Mouse (Mus musculus): ENCODE data around the gene Plxna2. TPM values are rescaled to one million over a fixed set of nuclear protein-coding genes. Genes with fewer than 3 reads are reported as not detected.

Gene Plxna2
- polyA plus RNA-seq, 1 experiment from 2014 or later: 23.9 TPM

GRCm38 (mm10) chr1:194704171-194704855 is 86.3 kb downstream of the Plxna2 start:
- Histone ChIP-seq H3K27ac (no peak overlapping the region), H3K4me3 (no peak overlapping the region), H3K27me3 (ENCODE audit: insufficient read depth, poor library complexity, severe bottlenecking) (no peaks in the 10 kb centered on the region), H3K36me3 (peaks cover 19% of the 10 kb centered on the region; the same call in 1 of the 2 replicates), H3K4me1 (replicated peaks) (peaks cover 11% of the 10 kb centered on the region; the same call in 1 of the 2 replicates), H3K9me3 (no peaks in the 10 kb centered on the region)
- 77% methylated on average over 1 of the region's 1 CpGs for WGBS
- DNase-seq (ENCODE audit: low spot score): no peak

DNA sequence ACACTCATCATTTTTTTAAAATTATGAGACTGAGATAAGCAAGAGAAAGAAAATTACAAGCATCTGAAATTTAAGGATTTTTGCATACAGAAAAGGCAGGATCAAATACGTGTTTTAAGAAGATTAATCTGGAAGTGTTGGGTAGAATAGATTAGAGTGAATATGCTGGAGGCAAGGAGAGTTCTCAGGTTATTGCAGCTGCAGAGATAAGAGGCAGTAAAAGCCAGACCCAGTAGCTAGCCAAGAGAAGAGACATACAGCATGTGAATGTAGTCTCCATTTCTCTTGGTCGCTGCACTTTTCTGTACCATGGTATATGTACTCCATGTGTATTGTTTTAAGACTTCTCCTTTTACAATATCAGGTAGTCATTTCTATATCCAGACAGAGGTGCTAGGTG is 88.5 kb downstream of the Plxna2 start:
- no peak for DNase-seq (ENCODE audit: low spot score)
- no peaks in the 10 kb centered on the region for H3K9me3 ChIP-seq
- peaks cover 11% of the 10 kb centered on the region; the same call in 1 of the 2 replicates for H3K4me1 ChIP-seq (replicated peaks)
- peaks cover 23% of the 10 kb centered on the region; the same call in 1 of the 2 replicates for H3K36me3 ChIP-seq
- H3K27ac ChIP-seq: no peak overlapping the region
- WGBS: 82% methylated on average over 2 of the region's 2 CpGs
- H3K4me3 ChIP-seq: no peak overlapping the region
- no peaks in the 10 kb centered on the region for H3K27me3 ChIP-seq (ENCODE audit: insufficient read depth, poor library complexity, severe bottlenecking)

DNA sequence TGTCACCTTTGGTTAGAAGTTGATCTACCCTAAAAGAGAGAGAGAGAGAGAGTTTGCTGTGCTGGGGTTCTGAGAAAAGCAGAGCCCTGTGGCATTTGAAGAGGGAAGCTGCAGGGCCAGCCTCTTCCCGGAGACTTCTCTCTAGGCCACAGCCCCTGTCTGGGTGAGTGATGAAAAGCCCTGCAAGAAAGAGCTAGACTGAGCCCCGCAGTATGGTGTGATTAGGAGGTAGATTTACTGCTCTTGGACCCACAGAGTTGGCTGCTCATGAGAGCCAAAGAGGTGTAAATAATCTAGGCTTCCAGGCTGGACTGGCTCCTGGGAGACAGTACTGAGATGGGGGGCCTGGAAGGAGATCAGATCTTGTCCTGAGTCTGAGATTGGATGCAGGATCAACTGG is 94.4 kb downstream of the Plxna2 start:
- Histone ChIP-seq H3K9me3 (no peaks in the 10 kb centered on the region), H3K4me1 (replicated peaks) (peaks cover 18% of the 10 kb centered on the region), H3K36me3 (peaks cover 33% of the 10 kb centered on the region), H3K27me3 (ENCODE audit: insufficient read depth, poor library complexity, severe bottlenecking) (no peaks in the 10 kb centered on the region), H3K4me3 (no peak overlapping the region), H3K27ac (no peak overlapping the region)
- no peak for DNase-seq (ENCODE audit: low spot score)
- 85% methylated on average over 2 of the region's 2 CpGs for WGBS

DNA sequence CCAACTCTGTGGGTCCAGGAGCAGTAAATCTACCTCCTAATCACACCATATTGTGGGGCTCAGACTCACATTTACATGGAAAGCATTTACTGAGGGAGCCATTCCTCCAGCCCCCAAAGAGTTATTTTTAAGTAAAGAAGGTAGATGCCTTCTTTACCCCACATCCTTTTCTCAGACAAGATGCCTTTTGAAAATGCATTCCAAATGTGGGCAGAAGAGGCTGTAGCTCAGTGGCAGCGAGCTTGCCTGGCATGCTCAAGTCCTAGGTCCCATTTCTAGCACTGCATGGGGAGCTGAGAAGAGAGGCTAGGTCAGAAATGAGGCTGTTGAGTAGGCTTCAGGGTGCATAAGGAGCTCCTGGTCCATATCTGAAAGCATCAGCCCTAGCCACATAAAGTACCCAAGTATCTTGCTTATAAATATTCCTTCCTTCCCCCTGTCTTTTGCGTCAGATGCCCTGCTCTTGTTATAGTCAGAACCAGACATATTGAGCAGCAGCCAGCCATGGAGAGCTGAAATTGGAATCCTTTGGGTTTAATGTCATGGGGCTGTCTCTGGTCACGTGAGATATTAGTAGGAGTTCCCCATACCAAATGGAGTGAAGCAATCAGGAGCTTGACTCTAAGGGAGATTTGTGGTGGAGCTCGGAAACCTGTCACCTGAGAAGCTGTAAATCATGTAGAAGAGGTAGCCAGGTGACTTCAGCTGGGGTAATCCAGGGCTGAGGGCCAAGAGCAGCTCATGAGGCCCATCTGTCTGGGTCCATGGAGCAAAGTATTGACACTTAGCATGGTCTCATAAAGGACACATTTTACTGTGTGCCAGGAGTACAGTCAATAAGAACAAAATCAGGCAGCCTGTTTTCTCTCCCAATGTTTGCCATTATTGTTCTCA is 96.4 kb downstream of the Plxna2 start:
- Histone ChIP-seq H3K27ac (no peak overlapping the region), H3K27me3 (ENCODE audit: insufficient read depth, poor library complexity, severe bottlenecking) (no peaks in the 10 kb centered on the region), H3K36me3 (peaks cover 31% of the 10 kb centered on the region), H3K9me3 (no peaks in the 10 kb centered on the region), H3K4me3 (no peak overlapping the region), H3K4me1 (replicated peaks) (peaks cover 18% of the 10 kb centered on the region)
- DNase-seq (ENCODE audit: low spot score): no peak
- WGBS: 89% methylated on average over 4 of the region's 4 CpGs

DNA sequence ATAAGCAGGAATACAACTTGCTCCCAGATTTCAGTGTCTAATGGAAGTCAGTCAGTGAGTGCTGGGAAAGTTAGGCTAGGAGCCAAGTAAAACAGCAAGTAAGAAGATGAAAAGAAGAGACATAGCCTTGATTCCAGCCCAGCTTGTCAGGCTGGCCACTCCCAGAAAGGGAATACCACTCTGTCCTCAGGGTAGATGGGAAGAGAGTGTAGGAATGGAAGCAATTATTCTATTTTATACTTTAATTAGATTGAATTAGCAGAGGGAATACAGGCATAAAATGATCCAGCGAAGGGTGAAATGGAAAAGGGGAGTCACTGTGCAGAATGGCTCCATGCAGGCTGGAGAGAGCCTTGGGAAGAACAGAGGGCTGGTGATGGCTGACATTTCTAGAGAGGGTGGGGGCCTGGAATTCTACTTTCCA is 99.4 kb downstream of the Plxna2 start:
- 86% methylated on average over 1 of the region's 1 CpGs for WGBS
- Histone ChIP-seq H3K36me3 (peaks cover 21% of the 10 kb centered on the region), H3K4me3 (no peak overlapping the region), H3K4me1 (replicated peaks) (peaks cover 31% of the 10 kb centered on the region), H3K27me3 (ENCODE audit: insufficient read depth, poor library complexity, severe bottlenecking) (no peaks in the 10 kb centered on the region), H3K9me3 (no peaks in the 10 kb centered on the region), H3K27ac (no peak overlapping the region)
- DNase-seq (ENCODE audit: low spot score): no peak

- Histone ChIP-seq H3K9me3 (no peaks in the 10 kb centered on the region), H3K4me1 (replicated peaks) (peaks cover 22% of the 10 kb centered on the region), H3K27me3 (ENCODE audit: insufficient read depth, poor library complexity, severe bottlenecking) (no peaks in the 10 kb centered on the region), H3K4me3 (no peak overlapping the region), H3K27ac (peak overlapping the region; percentile 59; the same call in 1 of the 2 replicates), H3K36me3 (no peaks in the 10 kb centered on the region)
- peak; percentile 34 for DNase-seq (ENCODE audit: low spot score)
- 69% methylated on average over 4 of the region's 4 CpGs for WGBS
These were observed 102.4 kb downstream of the Plxna2 start for GRCm38 (mm10) chr1:194720406-194720805.

DNA sequence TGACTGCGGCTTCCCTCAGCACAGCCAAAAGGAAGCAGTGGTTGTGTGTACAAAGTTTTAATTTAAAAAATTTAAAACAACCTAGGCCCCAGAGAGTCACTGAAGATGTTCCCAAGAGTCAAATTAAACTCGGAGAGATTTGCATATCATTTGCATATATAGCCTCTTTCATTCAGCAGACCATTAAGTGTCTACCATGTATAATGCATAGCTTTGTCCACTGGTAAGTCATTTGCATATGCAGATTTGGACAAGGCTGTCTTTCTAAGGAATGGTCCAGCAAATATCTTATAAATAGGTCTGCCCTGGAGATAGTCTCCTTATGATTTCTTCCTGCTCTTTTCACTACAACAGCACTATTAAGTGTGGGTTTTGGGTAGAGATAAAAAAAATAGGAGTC is 103.2 kb downstream of the Plxna2 start:
- DNase-seq (ENCODE audit: low spot score): no peak
- H3K4me3 ChIP-seq: no peak overlapping the region
- 74% methylated on average over 2 of the region's 2 CpGs for whole genome bisulfite sequencing
- no peaks in the 10 kb centered on the region for H3K9me3 ChIP-seq
- H3K27me3 ChIP-seq (ENCODE audit: insufficient read depth, poor library complexity, severe bottlenecking): no peaks in the 10 kb centered on the region
- peaks cover 26% of the 10 kb centered on the region for H3K4me1 ChIP-seq (replicated peaks)
- H3K36me3 ChIP-seq: no peaks in the 10 kb centered on the region; the same call in 1 of the 2 replicates
- no peak overlapping the region for H3K27ac ChIP-seq

GRCm38 (mm10) chr1:194722329-194722728 is 104.3 kb downstream of the Plxna2 start:
- Histone ChIP-seq H3K27me3 (ENCODE audit: insufficient read depth, poor library complexity, severe bottlenecking) (no peaks in the 10 kb centered on the region), H3K27ac (no peak overlapping the region), H3K4me3 (no peak overlapping the region), H3K9me3 (no peaks in the 10 kb centered on the region), H3K4me1 (replicated peaks) (peaks cover 26% of the 10 kb centered on the region), H3K36me3 (no peaks in the 10 kb centered on the region; the same call in 1 of the 2 replicates)
- peak; percentile 69 for DNase-seq (ENCODE audit: low spot score)
- WGBS: 61% methylated on average over 2 of the region's 2 CpGs

DNA sequence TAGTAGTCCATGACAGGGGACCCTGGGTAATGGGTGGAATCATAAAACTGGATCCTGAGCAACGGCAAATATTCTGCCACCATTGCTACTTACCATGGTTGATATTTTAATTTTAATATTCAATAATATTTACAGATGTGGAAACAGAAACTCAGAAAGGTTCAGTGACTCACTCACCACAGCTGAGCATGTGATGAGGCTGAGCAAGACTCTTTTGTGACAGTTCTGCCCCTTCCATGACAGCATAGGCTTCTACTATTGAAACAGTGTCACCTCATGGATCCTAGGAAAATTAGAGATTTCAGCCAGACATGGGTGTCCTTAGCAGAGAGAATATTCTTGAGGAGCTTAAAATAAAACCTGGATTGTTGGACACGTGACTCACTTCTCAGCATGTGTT is 116.8 kb downstream of the Plxna2 start:
- WGBS: 86% methylated on average over 2 of the region's 2 CpGs
- no peak overlapping the region for H3K27ac ChIP-seq
- no peaks in the 10 kb centered on the region for H3K9me3 ChIP-seq
- no peak for DNase-seq (ENCODE audit: low spot score)
- H3K36me3 ChIP-seq: no peaks in the 10 kb centered on the region
- H3K27me3 ChIP-seq (ENCODE audit: insufficient read depth, poor library complexity, severe bottlenecking): no peaks in the 10 kb centered on the region
- no peak overlapping the region for H3K4me3 ChIP-seq
- H3K4me1 ChIP-seq (replicated peaks): peaks cover 3% of the 10 kb centered on the region

DNA sequence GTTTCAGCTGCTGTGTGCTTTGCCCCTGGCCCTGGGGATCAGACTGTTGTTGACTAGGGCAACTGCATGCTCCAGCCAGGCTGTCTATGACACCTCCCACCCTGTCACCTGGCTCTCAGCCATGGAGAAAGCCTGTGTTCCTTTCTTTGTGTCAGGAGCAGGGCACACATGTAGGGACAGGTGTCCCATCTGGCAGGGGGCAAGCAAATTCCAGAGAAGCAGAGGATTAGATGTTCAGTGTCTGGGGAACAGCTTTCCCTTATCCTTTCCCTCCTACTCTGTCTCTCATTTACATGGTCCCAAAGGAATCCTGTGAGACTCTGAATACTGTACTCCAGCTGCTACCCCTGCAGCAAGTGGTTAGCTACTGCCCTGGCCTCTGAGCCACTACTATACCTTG is 121.9 kb downstream of the Plxna2 start:
- H3K27me3 ChIP-seq (ENCODE audit: insufficient read depth, poor library complexity, severe bottlenecking): no peaks in the 10 kb centered on the region
- H3K4me3 ChIP-seq: no peak overlapping the region
- peaks cover 12% of the 10 kb centered on the region for H3K4me1 ChIP-seq (replicated peaks)
- H3K27ac ChIP-seq: peak overlapping the region; percentile 50; the same call in 1 of the 2 replicates
- no peak for DNase-seq (ENCODE audit: low spot score)
- H3K36me3 ChIP-seq: no peaks in the 10 kb centered on the region
- no peaks in the 10 kb centered on the region for H3K9me3 ChIP-seq

GRCm38 (mm10) chr1:194742901-194743422 is 124.9 kb downstream of the Plxna2 start:
- peaks cover 37% of the 10 kb centered on the region for H3K4me1 ChIP-seq (replicated peaks)
- DNase-seq (ENCODE audit: low spot score): peak; percentile 8
- no peak overlapping the region for H3K4me3 ChIP-seq
- WGBS: 45% methylated on average over 2 of the region's 2 CpGs
- H3K9me3 ChIP-seq: no peaks in the 10 kb centered on the region
- peaks cover 13% of the 10 kb centered on the region for H3K36me3 ChIP-seq
- no peaks in the 10 kb centered on the region for H3K27me3 ChIP-seq (ENCODE audit: insufficient read depth, poor library complexity, severe bottlenecking)
- H3K27ac ChIP-seq: no peak overlapping the region

- H3K27ac ChIP-seq: 0 out of 2 replicates have a peak overlapping the region, but pooled peaks have one; percentile 40
- H3K4me3 ChIP-seq: no peak overlapping the region
- no peaks in the 10 kb centered on the region for H3K9me3 ChIP-seq
- DNase-seq (ENCODE audit: low spot score): no peak
- H3K27me3 ChIP-seq (ENCODE audit: insufficient read depth, poor library complexity, severe bottlenecking): no peaks in the 10 kb centered on the region
- peaks cover 28% of the 10 kb centered on the region for H3K36me3 ChIP-seq
- 80% methylated on average over 2 of the region's 2 CpGs for WGBS
- peaks cover 31% of the 10 kb centered on the region for H3K4me1 ChIP-seq (replicated peaks)
These were observed 127.3 kb downstream of the Plxna2 start for GRCm38 (mm10) chr1:194745177-194745934.
